Mouse (Mus musculus): ENCODE data around the gene Zc2hc1b.

DNA sequence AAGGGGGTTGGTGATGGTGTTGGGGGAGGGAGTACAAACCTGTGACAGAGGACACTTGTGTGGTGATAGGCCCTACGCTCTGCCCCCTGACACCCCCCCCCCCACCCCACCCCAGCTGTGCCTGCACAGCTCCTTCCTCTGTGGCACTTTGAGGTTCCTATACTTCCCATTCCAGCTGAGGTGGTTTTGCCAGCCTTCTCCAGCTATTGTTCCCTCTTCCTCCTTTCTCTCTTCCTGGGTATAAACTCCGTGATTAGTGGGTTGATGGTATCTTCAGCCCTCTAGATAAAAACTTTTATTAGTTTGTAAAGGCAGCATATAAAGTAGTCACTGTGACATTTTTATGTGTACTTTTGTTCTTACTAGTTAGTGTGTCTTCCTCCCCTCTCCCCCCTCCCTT is 58.5 kb downstream of the Zc2hc1b start:
- TF ChIP-seq GATA1 (IDR thresholded peaks at IDR 0.05; ENCODE audit: borderline replicate concordance, low read length) = no peak
- no peak for TF ChIP-seq FLI1 (IDR thresholded peaks at IDR 0.05; ENCODE audit: low read length)
